Mouse (Mus musculus) gastrocnemius, postnatal 14 days (tissue): ENCODE results near the gene Dlg3. TPM values are rescaled to one million over a fixed set of nuclear protein-coding genes. Genes with fewer than 3 reads are reported as not detected.

Experiments used
- DNase-seq: peaks from one replicate; pipeline ENCODE4 v3.0.0; 2021; ENCODE audit warnings: mixed read lengths
- intact Hi-C: fragments of 180-260 bp; cut with DNase I; formaldehyde crosslinking; loops from one replicate; pipeline ENCODE4 v1.15.1; 2025; ENCODE audit warnings: low total_unique reads
- long read RNA-seq, 2 experiments: library from polyadenylated mRNA; stranded (forward); transcript quantifications; one replicate each; pipeline ENCODE4 v2.0.0; 2021
- total RNA-seq, 2 experiments: library from RNA; stranded (reverse); gene quantifications; 2 replicates each; pipeline ENCODE4 v1.2.3; 2021

Dlg3 gene
- total RNA-seq = 1 to 10 TPM; 1.7 to 2.3 TPM
- long read RNA-seq, experiment 1, partial matches to known transcripts = 1 of 1 reads
- long read RNA-seq, experiment 1, other reads (novel, unspliced or antisense) = 0 of 1 reads
- long read RNA-seq, experiment 2 = 0 reads

- DNase-seq = no peak
Measured at GRCm38 (mm10) chrX:100767181-100767884, at the start of gene Dlg3. TSS of gene Dlg3 (plus strand) at chrX:100767722.

GRCm38 (mm10) chrX:100728947-100729346 lies 38.6 kb upstream of the Dlg3 start:
- intact Hi-C loops = no loop called here
- peak; percentile 30 for DNase-seq

More at GRCm38 (mm10) chrX:100767181-100767884, at the start of gene Dlg3:
- intact Hi-C loops = no loop called here

DNA sequence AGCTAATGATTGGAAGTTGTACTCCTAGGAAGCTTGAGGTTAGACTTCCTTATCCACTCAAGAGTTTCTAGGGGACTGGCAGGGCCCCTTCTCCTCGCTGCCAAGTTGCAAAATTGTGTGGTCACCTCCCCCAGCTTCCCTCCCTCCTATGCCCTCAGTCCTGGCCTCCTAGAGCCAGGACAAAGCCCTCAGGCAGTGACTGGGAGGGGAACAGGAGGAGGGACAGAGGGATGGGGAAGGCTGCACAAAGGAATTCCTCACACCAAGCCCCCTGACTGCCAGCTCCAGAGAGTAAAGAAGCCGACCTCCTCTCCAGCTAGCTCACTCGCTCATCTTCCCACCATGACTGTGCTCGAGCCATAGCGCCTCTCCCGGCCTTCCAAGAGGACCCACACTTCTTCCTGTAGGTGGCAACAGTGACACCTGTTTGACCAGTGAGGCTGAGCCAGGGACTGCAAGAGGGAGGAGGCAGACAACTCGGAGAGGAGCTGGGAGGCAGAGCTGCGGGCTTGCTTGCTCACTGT lies 37.8 kb upstream of the Dlg3 start, which contains the start of gene Gdpd2:
Gene Gdpd2, plus strand, starts transcription at position 209 of the 524 bp plus-strand sequence.
- DNase-seq = peak; percentile 28
- intact Hi-C loops = no loop called here

GRCm38 (mm10) chrX:100730266-100730665 lies 37.3 kb upstream of the Dlg3 start:
- DNase-seq = no peak
- intact Hi-C loops = no loop called here

DNA sequence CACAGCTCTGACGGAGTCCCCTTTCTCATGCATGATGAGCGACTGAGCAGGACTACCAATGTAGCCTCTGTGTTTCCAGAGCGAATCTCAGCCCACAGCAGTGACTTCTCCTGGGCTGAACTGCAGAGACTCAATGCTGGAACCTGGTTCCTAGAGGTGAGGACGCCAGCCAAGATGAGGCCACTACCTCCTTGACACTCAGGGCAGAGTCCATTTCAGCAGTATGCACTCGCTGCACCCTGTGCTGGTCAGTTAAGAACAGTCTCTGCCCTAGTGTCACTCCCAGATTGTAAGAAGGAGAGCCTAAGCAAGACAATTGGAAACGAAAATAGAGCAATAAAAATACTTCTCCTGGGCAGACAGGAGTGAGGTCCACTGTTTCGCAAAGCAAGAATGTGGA lies 33.2 kb upstream of the Dlg3 start:
- intact Hi-C loops = no loop called here
- DNase-seq = no peak

- DNase-seq = peak; percentile 67
- intact Hi-C loops = no loop called here
Measured at GRCm38 (mm10) chrX:100738918-100739317, 28.6 kb upstream of the Dlg3 start.

DNA sequence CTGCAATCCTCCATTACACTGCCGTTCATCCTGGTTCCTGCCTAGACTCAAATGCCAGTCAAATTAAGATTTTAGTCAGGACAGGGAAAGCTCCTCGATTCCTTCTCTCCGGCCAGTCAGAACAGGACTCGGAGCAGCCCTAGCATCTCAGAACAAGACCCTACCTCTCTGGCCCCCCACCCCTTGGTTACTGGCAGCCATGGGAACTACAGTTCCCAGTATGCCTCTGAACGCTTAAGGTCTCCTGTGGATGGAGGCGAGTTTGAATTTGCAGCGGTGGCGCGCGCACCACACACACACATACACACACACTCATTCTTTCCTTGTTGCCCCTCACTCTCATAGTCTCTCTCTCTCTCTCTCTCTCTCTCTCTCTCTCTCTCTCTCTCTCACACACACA lies 28.1 kb upstream of the Dlg3 start:
- DNase-seq = no peak
- intact Hi-C loops = no loop called here

DNA sequence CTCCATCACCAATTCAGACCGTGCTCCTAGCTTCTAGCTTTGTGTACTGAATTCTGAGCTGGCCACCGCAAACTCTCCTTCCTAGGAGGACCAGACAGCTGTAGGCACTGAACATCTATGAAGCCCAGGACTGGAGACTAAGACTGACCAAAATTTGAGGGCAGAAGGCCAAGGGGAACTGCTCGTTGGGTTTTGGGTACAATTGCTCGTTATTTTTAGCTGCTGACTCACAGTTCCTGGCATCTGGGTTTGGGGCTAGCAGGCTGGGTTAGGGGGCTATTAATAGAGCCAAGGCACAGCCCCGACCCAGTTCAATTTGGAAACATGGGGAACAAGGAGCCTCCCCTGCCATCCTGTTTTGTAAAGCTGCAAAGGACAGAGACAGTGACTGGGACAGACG lies 26.7 kb upstream of the Dlg3 start:
- intact Hi-C loops = loop anchor here (10.0 kb wide), 1 partner anchor 216 kb away; the partner anchor contains the start of gene Dgat2l6
- no peak for DNase-seq

GRCm38 (mm10) chrX:100741940-100742339 lies 25.6 kb upstream of the Dlg3 start:
- intact Hi-C loops = loop anchor here (10.0 kb wide), 1 partner anchor 217 kb away; the partner anchor contains the start of gene Dgat2l6
- peak; percentile 51 for DNase-seq

DNA sequence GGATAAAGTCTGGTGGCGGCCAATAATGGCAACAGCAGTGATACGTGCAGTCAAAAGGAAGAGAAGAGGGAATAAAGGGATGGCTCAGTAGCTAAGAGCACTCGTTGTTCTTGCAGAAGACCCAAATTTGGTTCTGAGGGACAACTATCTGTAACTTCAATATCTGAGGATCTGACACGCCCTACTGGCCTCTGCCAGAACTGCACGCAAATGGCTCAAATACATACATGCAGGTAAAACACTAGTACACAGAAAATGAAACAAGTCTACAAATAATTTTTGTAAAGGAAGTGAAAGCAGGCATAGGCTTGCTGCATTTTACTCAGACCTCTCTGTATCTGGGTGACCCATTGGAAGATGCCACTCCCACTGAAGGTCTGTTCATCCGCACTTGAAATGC lies 1.7 kb upstream of the Dlg3 start:
- intact Hi-C loops = no loop called here
- no peak for DNase-seq

GRCm38 (mm10) chrX:100767885-100768626 lies 534 bp downstream of the Dlg3 start:
- no peak for DNase-seq
- intact Hi-C loops = no loop called here

DNA sequence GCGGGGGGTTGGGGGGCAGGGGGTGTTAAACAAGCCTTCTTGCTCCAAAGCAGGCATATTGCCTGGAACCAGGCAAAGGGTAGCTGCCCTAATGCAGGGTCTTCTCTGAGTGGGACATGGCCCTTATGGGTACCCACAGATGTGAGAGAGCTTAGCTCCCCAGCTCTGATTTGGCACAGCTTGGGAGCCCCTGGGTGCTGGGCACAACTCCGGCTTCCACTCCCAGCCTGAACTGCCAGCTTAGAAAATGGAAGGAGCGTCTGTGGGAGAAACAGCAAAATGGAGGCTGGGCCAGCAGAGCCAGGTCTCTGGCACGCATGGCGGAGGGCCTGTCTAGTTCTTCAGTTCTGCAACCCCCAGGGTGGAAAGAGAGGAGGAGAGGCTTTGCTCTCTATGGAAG lies 1.8 kb downstream of the Dlg3 start:
- no peak for DNase-seq
- intact Hi-C loops = no loop called here

DNA sequence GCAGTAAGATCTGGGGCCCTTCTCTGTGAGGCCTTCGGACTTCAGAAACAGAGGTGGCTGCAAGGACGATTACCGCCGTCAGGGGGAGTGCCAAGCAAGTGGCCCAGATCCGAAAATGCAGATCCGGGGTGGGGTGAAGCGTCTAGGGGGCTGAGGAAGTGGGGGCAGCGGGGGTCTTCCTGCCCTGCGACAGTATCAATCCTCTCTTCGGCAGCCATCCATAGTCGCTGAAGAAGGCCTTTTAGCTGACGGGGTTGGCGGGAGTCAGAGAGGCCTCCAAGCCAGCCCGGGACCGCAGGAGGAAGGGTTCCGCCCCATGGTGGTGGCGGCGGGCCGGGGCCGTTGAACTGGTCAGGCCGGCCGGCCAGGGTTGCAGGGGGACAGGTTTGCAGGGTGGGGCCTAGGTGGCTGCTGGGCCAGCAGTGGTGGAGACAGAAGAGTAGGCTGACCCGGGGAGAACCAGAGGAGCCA lies 6.9 kb downstream of the Dlg3 start:
- DNase-seq = peak; percentile 63
- intact Hi-C loops = loop anchor here (10.0 kb wide), 1 partner anchor 170 kb away; no protein-coding TSS in a partner anchor

DNA sequence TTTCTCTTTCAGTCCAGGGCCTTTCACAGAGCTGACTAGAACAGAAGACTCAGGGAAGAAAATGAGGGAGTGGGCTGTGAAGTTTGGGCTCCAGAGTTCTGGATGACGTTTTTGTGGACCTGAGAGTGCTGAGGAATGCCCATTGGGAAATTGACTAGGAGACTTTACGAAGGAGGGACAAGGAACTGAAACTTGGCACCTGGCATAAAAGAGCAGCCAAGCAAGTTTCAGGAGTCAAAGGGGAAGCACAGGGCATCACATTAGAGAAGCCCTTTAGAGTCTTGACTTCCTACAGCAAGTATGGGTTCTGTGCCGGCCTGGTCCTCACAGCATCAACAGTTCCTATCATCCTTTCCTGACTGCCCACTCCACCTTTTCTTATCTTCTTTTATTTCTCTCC lies 7.9 kb downstream of the Dlg3 start:
- intact Hi-C loops = loop anchor here (10.0 kb wide), 1 partner anchor 169 kb away; no protein-coding TSS in a partner anchor
- DNase-seq = no peak

GRCm38 (mm10) chrX:100776494-100776893 lies 9.0 kb downstream of the Dlg3 start:
- intact Hi-C loops = loop anchor here (10.0 kb wide), 1 partner anchor 168 kb away; no protein-coding TSS in a partner anchor
- DNase-seq = no peak

DNA sequence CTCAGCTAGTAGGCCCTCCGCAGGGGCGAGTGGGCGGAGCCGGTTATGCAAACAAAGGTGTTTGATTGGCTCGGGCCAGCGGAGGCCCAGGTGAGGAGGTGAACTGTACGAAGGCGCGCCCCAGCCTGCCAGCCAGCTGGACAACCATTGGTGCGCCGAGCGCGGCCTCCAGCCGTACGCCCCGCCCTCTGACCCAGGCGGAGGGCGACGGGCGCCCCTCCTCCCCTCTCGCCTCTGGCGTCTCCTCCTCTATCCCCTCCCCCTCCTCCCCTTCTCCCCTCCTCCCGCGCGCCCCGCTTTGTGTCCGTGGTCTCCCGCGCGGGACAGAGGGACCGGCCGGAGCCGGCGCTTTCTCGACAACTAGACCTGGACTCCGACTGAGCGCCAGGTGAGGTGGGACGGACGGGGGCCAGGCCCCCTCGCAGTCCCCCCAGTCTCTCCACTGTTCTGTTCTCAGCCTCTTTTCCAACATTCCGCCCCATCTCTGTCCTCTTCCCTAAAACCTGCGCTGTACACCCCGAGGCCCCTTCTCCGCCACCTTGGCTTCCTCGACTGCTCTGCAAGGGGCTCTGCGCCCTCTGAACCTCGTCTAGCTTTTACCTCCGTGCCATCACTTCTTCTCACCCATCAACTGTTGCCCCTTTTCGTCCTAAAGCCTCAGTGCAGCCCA lies 9.6 kb downstream of the Dlg3 start:
- intact Hi-C loops = loop anchor here (10.0 kb wide), 1 partner anchor 168 kb away; no protein-coding TSS in a partner anchor

DNA sequence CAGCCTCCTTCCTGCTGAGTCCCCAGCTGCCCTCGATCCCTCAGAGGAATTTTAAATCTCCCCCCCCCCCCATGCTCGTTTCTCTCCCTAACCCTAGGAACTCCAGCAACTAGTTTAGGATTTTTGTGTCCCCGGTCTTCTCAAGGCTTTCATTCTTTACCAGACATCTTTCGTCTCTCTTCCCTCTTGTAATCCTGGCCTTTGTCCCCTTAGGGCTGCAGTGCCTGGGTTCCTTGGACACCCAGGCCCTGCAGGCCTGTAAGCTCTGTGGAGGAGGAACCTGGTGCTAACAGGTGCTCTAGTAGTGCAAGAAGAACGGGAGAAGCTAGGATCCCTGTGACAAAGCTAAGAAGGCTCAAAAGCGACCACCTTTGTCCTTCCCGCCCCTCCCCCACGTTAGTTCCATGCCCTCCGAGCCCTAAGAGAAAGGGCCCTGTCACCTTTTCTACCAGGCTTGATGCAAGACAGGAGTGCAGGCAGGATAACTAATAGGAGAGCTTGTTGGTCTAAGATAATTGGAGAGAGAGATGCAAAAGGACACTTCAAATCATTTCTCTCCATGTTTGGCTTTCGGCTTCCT lies 10.2 kb downstream of the Dlg3 start:
- no peak for DNase-seq
- intact Hi-C loops = loop anchor here (10.0 kb wide), 1 partner anchor 167 kb away; no protein-coding TSS in a partner anchor

More for the DNA sequence above, 9.6 kb downstream of the Dlg3 start:
- peak; percentile 45 for DNase-seq

DNA sequence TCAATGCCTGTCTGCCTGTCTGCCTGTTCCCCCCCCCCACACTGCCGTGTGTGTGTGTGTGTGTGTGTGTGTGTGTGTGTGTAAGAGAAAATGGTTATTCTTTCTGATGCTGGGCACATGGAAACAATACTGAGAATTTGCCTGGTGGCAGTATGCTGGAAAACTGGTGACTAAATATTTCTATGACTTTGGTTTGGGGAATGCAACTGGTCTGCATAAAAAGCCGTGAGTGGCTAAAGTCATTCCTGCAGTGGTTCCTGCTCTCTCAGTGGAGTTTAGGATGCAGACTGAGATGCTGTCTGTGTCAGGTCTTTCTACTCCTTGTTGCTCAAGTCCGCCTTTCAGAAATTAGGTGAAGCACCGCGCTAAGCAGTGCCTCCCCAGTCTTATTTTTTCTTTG lies 10.9 kb downstream of the Dlg3 start:
- intact Hi-C loops = loop anchor here (10.0 kb wide), 1 partner anchor 166 kb away; no protein-coding TSS in a partner anchor
- DNase-seq = no peak

- intact Hi-C loops = no loop called here
- DNase-seq = no peak
Measured at GRCm38 (mm10) chrX:100789322-100789721, 21.8 kb downstream of the Dlg3 start.
